Mouse (Mus musculus): ENCODE data around the gene Hcn3. TPM values are rescaled to one million over a fixed set of nuclear protein-coding genes. Genes with fewer than 3 reads are reported as not detected.
A peak's percentile ranks its signal among the peaks of the same experiment; 100 is the strongest.

The Hcn3 gene
- polyA plus RNA-seq, 1 experiment, result 15.9 TPM

DNA sequence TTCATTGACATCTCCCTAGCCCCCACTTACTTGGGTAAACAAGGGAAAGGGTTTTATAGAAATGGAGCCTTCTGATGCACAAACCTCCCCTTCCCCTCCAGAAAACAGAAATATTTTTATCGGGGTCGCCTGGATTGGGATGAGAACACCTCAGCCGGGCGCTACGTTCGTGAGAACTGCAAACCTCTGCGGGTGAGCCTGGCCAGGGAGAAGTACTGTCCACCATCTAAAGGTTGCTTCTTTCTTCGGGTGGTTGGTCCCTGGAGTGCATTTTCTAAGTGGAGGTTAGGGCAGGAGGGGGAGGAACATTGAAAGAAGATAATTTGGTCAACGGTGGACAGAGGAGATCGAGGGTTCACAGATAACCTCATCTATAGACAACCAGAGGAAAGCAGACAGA, 15.5 kb upstream of the Hcn3 start:
- no peak for DNase-seq
- H3K4me3 ChIP-seq (ENCODE audit: control insufficient read depth, insufficient read depth, low read length), result no peak overlapping the region
- no peaks in the 10 kb centered on the region for H3K27me3 ChIP-seq (ENCODE audit: control insufficient read depth, insufficient read depth, low read length)
- 94% methylated on average over 10 of the region's 10 CpGs for WGBS
- no peak for TF ChIP-seq POLR2A (IDR thresholded peaks at IDR 0.05; ENCODE audit: control insufficient read depth, extremely low read depth, insufficient read depth, low read length, poor library complexity)
- TF ChIP-seq CTCF (IDR thresholded peaks at IDR 0.05; ENCODE audit: borderline replicate concordance, control insufficient read depth, extremely low read depth, insufficient read depth, low read length, poor library complexity), result no peak
- H3K36me3 ChIP-seq (ENCODE audit: control insufficient read depth, insufficient read depth, low read length), result peaks cover 51% of the 10 kb centered on the region
- H3K27ac ChIP-seq (ENCODE audit: control insufficient read depth, insufficient read depth, low read length), result no peak overlapping the region
- H3K4me1 ChIP-seq (replicated peaks; ENCODE audit: control insufficient read depth, insufficient read depth, low read length), result peaks cover 13% of the 10 kb centered on the region

DNA sequence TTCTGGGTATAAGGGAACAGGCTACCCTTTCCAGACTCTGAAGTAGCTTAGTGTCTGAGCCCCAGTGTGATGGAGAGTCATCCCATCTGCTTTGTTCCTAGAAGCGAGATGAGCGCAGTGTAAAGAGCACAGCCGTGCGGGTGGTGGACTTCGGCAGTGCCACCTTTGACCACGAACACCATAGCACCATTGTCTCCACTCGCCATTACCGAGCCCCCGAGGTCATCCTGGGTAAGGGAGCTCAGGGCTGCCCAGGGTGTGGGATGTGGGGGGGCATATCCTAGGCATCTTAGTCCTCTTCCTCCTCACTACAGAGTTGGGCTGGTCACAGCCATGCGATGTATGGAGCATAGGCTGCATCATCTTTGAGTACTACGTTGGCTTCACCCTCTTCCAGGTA, 14.8 kb upstream of the Hcn3 start:
- no peaks in the 10 kb centered on the region for H3K27me3 ChIP-seq (ENCODE audit: control insufficient read depth, insufficient read depth, low read length)
- no peak for DNase-seq
- H3K36me3 ChIP-seq (ENCODE audit: control insufficient read depth, insufficient read depth, low read length), result peaks cover 57% of the 10 kb centered on the region
- no peak overlapping the region for H3K4me3 ChIP-seq (ENCODE audit: control insufficient read depth, insufficient read depth, low read length)
- 98% methylated on average over 11 of the region's 11 CpGs for WGBS
- TF ChIP-seq POLR2A (IDR thresholded peaks at IDR 0.05; ENCODE audit: control insufficient read depth, extremely low read depth, insufficient read depth, low read length, poor library complexity) (no peak), CTCF (IDR thresholded peaks at IDR 0.05; ENCODE audit: borderline replicate concordance, control insufficient read depth, extremely low read depth, insufficient read depth, low read length, poor library complexity) (no peak)
- peaks cover 13% of the 10 kb centered on the region for H3K4me1 ChIP-seq (replicated peaks; ENCODE audit: control insufficient read depth, insufficient read depth, low read length)
- no peak overlapping the region for H3K27ac ChIP-seq (ENCODE audit: control insufficient read depth, insufficient read depth, low read length)

- peaks cover 47% of the 10 kb centered on the region for H3K36me3 ChIP-seq (ENCODE audit: control insufficient read depth, insufficient read depth, low read length)
- TF ChIP-seq POLR2A (IDR thresholded peaks at IDR 0.05; ENCODE audit: control insufficient read depth, extremely low read depth, insufficient read depth, low read length, poor library complexity), result no peak
- H3K27me3 ChIP-seq (ENCODE audit: control insufficient read depth, insufficient read depth, low read length), result no peaks in the 10 kb centered on the region
- 98% methylated on average over 19 of the region's 19 CpGs for WGBS
- H3K4me3 ChIP-seq (ENCODE audit: control insufficient read depth, insufficient read depth, low read length), result no peak overlapping the region
- H3K27ac ChIP-seq (ENCODE audit: control insufficient read depth, insufficient read depth, low read length), result no peak overlapping the region
- no peak for DNase-seq
- H3K4me1 ChIP-seq (replicated peaks; ENCODE audit: control insufficient read depth, insufficient read depth, low read length), result peaks cover 7% of the 10 kb centered on the region
Observed at GRCm38 (mm10) chr3:89166945-89167344, 6.9 kb upstream of the Hcn3 start.

- TF ChIP-seq POLR2A (IDR thresholded peaks at IDR 0.05; ENCODE audit: control insufficient read depth, extremely low read depth, insufficient read depth, low read length, poor library complexity), result no peak
- no peak for TF ChIP-seq CTCF (IDR thresholded peaks at IDR 0.05; ENCODE audit: borderline replicate concordance, control insufficient read depth, extremely low read depth, insufficient read depth, low read length, poor library complexity)
- no peaks in the 10 kb centered on the region for H3K27me3 ChIP-seq (ENCODE audit: control insufficient read depth, insufficient read depth, low read length)
- H3K4me1 ChIP-seq (replicated peaks; ENCODE audit: control insufficient read depth, insufficient read depth, low read length), result peaks cover 7% of the 10 kb centered on the region
- peak overlapping the region; percentile 92 for H3K4me3 ChIP-seq (ENCODE audit: control insufficient read depth, insufficient read depth, low read length)
- no peak for DNase-seq
- peaks cover 32% of the 10 kb centered on the region for H3K36me3 ChIP-seq (ENCODE audit: control insufficient read depth, insufficient read depth, low read length)
- 20% methylated on average over 12 of the region's 12 CpGs for WGBS
- peak overlapping the region; percentile 47 for H3K27ac ChIP-seq (ENCODE audit: control insufficient read depth, insufficient read depth, low read length)
Observed at GRCm38 (mm10) chr3:89165268-89165870, 5.4 kb upstream of the Hcn3 start.

- H3K4me3 ChIP-seq (ENCODE audit: control insufficient read depth, insufficient read depth, low read length), result peak within 1 kb of the TSS; percentile 92
- DNase-seq, result peak; percentile 96
- WGBS, result under 1% methylated on average over 69 of the region's 79 CpGs
Observed at GRCm38 (mm10) chr3:89164506-89165267, 4.7 kb upstream of the Hcn3 start, which contains the start of gene Clk2. Clk2 (plus strand) TSS chr3:89164795.

DNA sequence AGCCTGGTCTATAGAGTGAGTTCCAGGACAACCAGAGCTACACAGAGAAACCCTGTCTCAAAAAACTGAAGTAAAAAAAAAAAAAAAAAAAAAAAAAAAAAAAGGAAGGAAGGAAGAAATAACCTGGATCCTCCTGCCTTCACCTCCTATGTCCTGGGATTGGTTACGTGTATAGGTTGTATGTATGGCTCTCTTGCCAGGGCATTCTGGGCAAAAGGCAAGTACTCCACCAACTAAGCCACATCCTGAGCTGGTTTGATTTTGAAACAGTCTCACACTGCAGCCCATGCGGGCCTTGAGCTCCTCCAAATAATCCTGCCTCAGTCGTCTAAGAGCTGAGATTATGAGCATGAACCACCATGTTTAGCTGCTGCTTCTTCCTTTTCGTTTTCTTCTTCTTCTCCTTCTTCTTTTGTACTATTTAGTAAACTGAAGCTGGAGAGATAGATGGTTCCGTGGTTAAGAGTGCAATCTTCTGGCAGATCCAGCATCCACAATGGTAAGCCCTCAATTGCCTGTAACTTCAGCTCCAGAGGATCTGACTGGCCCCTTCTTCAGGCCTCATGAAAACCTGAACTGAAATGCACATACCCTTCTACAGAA, 3.7 kb upstream of the Hcn3 start:
- peak overlapping the region; percentile 50 for H3K27ac ChIP-seq (ENCODE audit: control insufficient read depth, insufficient read depth, low read length)
- no peak for TF ChIP-seq POLR2A (IDR thresholded peaks at IDR 0.05; ENCODE audit: control insufficient read depth, extremely low read depth, insufficient read depth, low read length, poor library complexity)
- no peak for TF ChIP-seq CTCF (IDR thresholded peaks at IDR 0.05; ENCODE audit: borderline replicate concordance, control insufficient read depth, extremely low read depth, insufficient read depth, low read length, poor library complexity)
- no peaks in the 10 kb centered on the region; the same call in 1 of the 2 replicates for H3K27me3 ChIP-seq (ENCODE audit: control insufficient read depth, insufficient read depth, low read length)
- no peak for DNase-seq
- 21% methylated on average over 5 of the region's 5 CpGs for WGBS
- no peak overlapping the region for H3K4me3 ChIP-seq (ENCODE audit: control insufficient read depth, insufficient read depth, low read length)
- peaks cover 15% of the 10 kb centered on the region for H3K36me3 ChIP-seq (ENCODE audit: control insufficient read depth, insufficient read depth, low read length)
- H3K4me1 ChIP-seq (replicated peaks; ENCODE audit: control insufficient read depth, insufficient read depth, low read length), result peaks cover 20% of the 10 kb centered on the region

More at GRCm38 (mm10) chr3:89164506-89165267, 4.7 kb upstream of the Hcn3 start, which contains the start of gene Clk2:
- Histone ChIP-seq H3K36me3 (ENCODE audit: control insufficient read depth, insufficient read depth, low read length) (peaks cover 25% of the 10 kb centered on the region), H3K4me1 (replicated peaks; ENCODE audit: control insufficient read depth, insufficient read depth, low read length) (peaks cover 12% of the 10 kb centered on the region), H3K27me3 (ENCODE audit: control insufficient read depth, insufficient read depth, low read length) (no peaks in the 10 kb centered on the region), H3K27ac (ENCODE audit: control insufficient read depth, insufficient read depth, low read length) (peak within 1 kb of the TSS; percentile 61)
- TF ChIP-seq POLR2A (IDR thresholded peaks at IDR 0.05; ENCODE audit: control insufficient read depth, extremely low read depth, insufficient read depth, low read length, poor library complexity), result peak; percentile 95
- 0 out of 2 replicates have a peak, but pooled peaks have one; percentile 15 for TF ChIP-seq CTCF (IDR thresholded peaks at IDR 0.05; ENCODE audit: borderline replicate concordance, control insufficient read depth, extremely low read depth, insufficient read depth, low read length, poor library complexity)
